Mouse (Mus musculus) macrophage (primary cell): ENCODE data around the gene H2-T3. TPM values are rescaled to one million over a fixed set of nuclear protein-coding genes. Genes with fewer than 3 reads are reported as not detected.
"Not testable (repeated sequence)": the region's sequence is repeated elsewhere in the genome, so short reads cannot be mapped to it uniquely, and the experiment has no call there.

Experiments
- H3K27ac ChIP-seq: fragments of 350-480 bp; formaldehyde crosslinking; 2 replicates; pipeline ENCODE4 v1.9.0; 2021
- H3K36me3 ChIP-seq: fragments of 350-480 bp; formaldehyde crosslinking; 2 replicates; pipeline ENCODE4 v1.9.0; 2021; ENCODE audit errors: inconsistent target
- H3K4me3 ChIP-seq: fragments of 350-480 bp; formaldehyde crosslinking; 2 replicates; pipeline ENCODE4 v1.9.0; 2021; ENCODE audit errors: inconsistent target
- H3K79me2 ChIP-seq: fragments of 350-480 bp; formaldehyde crosslinking; 2 replicates; pipeline ENCODE4 v1.9.0; 2021; ENCODE audit errors: inconsistent target
- WGBS: methylation state at CpG from one replicate; pipeline ENCODE4 v1.1.7; 2026; ENCODE audit warnings: inconsistent platforms; ENCODE audit not compliant: missing documents; 5-methylcytosine and 5-hydroxymethylcytosine counted together
- polyA plus RNA-seq: library from polyadenylated mRNA; stranded (reverse); fragments of 250-400 nt; gene quantifications from 3 replicates; pipeline ENCODE4 v1.2.4, GENCODE M21; 2018; ENCODE audit warnings: inconsistent platforms

H2-T3 gene
- polyA plus RNA-seq, 1 experiment from 2014 or later = not detected

- 29% methylated on average over 5 of the region's 5 CpGs for WGBS
- Histone ChIP-seq H3K27ac (no peak overlapping the region), H3K79me2 (no peaks in the 10 kb centered on the region), H3K4me3 (no peak overlapping the region), H3K36me3 (no peaks in the 10 kb centered on the region)
Measured at GRCm38 (mm10) chr17:36198317-36198716, 8.2 kb upstream of the H2-T3 start.

DNA sequence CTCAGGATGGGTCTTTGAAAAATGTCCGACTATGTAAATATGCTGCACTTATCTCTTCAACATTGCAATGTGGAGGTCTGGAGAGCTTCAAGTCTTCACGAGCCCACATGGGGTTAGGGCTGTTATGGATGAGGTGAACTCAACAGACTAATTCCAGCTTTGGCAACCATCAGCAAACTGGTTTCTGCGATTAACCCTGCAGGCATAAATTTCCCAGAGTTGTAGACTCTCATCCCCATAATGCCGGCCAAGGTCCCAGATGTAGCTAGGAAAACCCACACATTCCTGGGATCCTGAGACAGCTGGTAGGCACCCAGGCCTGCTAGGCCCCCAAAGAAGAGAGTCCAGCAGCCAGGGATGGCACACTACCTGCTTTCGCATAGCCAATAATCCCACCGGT, 4.4 kb upstream of the H2-T3 start:
- Histone ChIP-seq H3K36me3 (no peaks in the 10 kb centered on the region), H3K79me2 (no peaks in the 10 kb centered on the region), H3K27ac (no peak overlapping the region), H3K4me3 (no peak overlapping the region)
- WGBS = 98% methylated on average over 6 of the region's 6 CpGs

GRCm38 (mm10) chr17:36193546-36194141, 3.6 kb upstream of the H2-T3 start:
- Histone ChIP-seq H3K27ac (no peak overlapping the region), H3K4me3 (no peak overlapping the region), H3K36me3 (no peaks in the 10 kb centered on the region), H3K79me2 (no peaks in the 10 kb centered on the region)
- WGBS = 17% methylated on average over 8 of the region's 8 CpGs

DNA sequence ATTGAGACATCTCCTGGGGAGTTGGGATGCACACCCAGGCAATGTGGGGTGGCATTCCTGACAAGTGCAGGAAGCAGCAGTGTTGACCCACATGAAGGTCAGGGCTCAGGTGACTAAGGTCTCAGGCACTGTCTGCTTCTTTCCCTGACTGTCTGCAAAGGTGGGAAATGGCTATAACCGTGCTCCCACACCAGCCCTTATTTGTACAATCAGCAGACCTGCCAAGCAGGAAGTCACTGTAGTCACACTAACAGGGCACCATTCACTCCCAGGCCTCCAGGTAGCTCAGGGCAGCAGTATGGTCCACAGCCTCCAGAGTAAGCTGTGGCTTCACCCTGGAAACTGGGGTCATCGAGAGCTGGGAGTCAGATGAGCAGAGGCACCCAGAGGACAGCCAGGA, 2.3 kb upstream of the H2-T3 start:
- no peak overlapping the region for H3K4me3 ChIP-seq
- 51% methylated on average over 2 of the region's 2 CpGs for WGBS
- no peaks in the 10 kb centered on the region for H3K36me3 ChIP-seq
- H3K79me2 ChIP-seq = no peaks in the 10 kb centered on the region
- H3K27ac ChIP-seq = no peak overlapping the region

- no peak overlapping the region for H3K27ac ChIP-seq
- no peak overlapping the region for H3K4me3 ChIP-seq
- H3K79me2 ChIP-seq = no peaks in the 10 kb centered on the region
- WGBS = 56% methylated on average over 18 of the region's 18 CpGs
- H3K36me3 ChIP-seq = no peaks in the 10 kb centered on the region
Measured at GRCm38 (mm10) chr17:36189491-36190168, 457 bp downstream of the H2-T3 start.

DNA sequence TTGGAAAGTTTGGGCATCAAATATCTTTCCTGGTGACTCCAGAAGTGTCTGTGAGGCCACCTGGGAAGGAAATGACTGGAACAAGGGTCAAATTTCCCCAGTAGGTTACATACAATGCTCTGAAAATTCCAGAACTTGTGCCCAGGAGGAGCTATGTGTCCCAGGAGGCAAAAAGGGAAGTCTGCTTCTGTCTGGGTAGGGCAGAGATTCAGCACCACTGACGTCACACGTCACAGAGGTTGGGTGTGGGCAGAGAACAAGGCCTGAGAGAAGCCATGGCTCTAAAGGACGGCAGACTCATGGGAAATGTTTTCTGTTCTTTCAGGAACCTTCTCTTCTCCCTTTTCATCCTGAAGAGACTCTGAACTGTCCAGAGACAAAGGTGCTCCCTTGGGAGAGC, 2.5 kb downstream of the H2-T3 start:
- WGBS = 32% methylated on average over 3 of the region's 3 CpGs
- H3K79me2 ChIP-seq = no peaks in the 10 kb centered on the region
- no peak overlapping the region for H3K27ac ChIP-seq
- no peak overlapping the region for H3K4me3 ChIP-seq
- no peaks in the 10 kb centered on the region for H3K36me3 ChIP-seq

- no peak overlapping the region for H3K4me3 ChIP-seq
- 82% methylated on average over 12 of the region's 12 CpGs for WGBS
- H3K36me3 ChIP-seq = no peaks in the 10 kb centered on the region
- H3K27ac ChIP-seq = no peak overlapping the region
- H3K79me2 ChIP-seq = no peaks in the 10 kb centered on the region
Measured at GRCm38 (mm10) chr17:36182212-36182611, 7.9 kb downstream of the H2-T3 start.

- 18% methylated on average over 9 of the region's 10 CpGs for WGBS
- not testable (repeated sequence) for H3K27ac ChIP-seq, H3K4me3 ChIP-seq, H3K79me2 ChIP-seq, H3K36me3 ChIP-seq
Measured at GRCm38 (mm10) chr17:36179446-36179845, 10.6 kb downstream of the H2-T3 start.

DNA sequence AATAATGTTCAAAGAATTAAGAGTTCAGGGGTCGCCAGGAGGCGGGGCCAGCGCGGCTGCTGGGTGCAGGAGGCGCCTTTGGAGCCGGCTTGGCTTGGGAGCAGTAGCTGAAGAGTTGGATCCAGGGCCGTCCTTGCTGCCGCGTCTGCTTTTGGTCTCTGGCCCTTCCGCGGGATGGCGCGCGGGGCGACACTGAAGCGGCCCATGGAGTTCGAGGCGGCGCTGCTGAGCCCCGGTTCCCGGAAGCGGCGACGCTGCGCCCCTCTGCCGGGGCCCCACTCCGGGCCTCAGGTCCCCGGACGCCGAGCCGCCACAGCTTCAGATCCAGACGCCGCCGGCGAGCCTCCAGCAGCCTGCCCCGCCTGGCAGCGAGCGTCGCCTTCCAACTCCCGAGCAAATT, 11.1 kb downstream of the H2-T3 start:
- H3K79me2 ChIP-seq, H3K27ac ChIP-seq, H3K36me3 ChIP-seq, H3K4me3 ChIP-seq: not testable (repeated sequence)
- WGBS = under 1% methylated on average over 40 of the region's 40 CpGs

GRCm38 (mm10) chr17:36176132-36176531, 14.0 kb downstream of the H2-T3 start:
- not testable (repeated sequence) for H3K79me2 ChIP-seq, H3K36me3 ChIP-seq, H3K4me3 ChIP-seq, H3K27ac ChIP-seq
- WGBS = no CpG with 5 or more reads among the region's 2 CpGs

DNA sequence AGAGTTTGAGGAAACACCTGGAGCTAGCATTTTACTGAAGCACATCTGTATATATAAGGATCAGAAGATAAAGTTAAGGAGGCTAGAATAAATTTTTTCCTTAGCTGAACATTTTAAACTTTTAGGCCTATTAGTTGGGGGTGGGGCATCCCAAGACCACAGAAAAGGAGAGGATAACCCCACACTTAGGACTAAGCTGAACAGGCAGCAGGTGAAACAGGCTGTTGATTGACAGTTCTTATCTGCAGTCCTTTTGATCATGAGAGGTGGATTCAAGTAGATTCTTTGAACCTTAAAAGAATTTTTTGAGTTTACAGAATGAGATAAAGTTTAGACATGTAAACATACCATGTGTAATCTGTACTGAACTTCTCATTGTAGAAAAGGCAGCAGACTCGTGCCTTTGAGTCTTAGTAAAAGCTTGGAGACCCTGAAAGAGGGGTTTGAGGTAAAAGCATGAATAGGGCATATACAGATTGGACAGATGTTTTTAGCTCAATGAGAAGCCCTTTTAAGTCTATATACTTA, 19.7 kb downstream of the H2-T3 start:
- H3K27ac ChIP-seq = no peak overlapping the region
- no peaks in the 10 kb centered on the region for H3K79me2 ChIP-seq
- 67% methylated on average over 1 of the region's 1 CpGs for WGBS
- no peak overlapping the region for H3K4me3 ChIP-seq
- no peaks in the 10 kb centered on the region for H3K36me3 ChIP-seq

DNA sequence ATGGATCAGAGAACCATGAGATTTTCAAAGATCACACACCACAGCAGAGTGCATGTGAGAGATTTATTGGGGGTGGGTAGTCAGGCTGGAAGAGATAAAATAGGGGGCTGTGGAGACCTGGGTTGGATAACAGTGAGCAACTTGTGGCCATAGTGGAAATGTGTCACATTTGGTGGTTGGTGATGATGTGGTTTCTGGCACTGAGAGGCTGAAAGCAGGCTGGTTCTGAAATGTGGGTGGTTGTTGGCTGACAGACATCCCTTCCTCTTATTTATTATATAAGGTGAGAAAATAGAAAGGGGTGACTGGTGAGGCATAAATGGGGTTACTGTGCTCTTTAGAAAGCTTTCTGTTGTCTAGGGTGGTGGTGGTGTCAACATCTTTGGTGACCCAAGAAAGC, 20.3 kb downstream of the H2-T3 start:
- Histone ChIP-seq H3K36me3 (no peaks in the 10 kb centered on the region), H3K27ac (no peak overlapping the region), H3K79me2 (no peaks in the 10 kb centered on the region), H3K4me3 (no peak overlapping the region)

- not testable (repeated sequence) for H3K27ac ChIP-seq, H3K36me3 ChIP-seq, H3K79me2 ChIP-seq, H3K4me3 ChIP-seq
- WGBS = no CpG with 5 or more reads among the region's 1 CpGs
Measured at GRCm38 (mm10) chr17:36169094-36169493, 21.0 kb downstream of the H2-T3 start.

DNA sequence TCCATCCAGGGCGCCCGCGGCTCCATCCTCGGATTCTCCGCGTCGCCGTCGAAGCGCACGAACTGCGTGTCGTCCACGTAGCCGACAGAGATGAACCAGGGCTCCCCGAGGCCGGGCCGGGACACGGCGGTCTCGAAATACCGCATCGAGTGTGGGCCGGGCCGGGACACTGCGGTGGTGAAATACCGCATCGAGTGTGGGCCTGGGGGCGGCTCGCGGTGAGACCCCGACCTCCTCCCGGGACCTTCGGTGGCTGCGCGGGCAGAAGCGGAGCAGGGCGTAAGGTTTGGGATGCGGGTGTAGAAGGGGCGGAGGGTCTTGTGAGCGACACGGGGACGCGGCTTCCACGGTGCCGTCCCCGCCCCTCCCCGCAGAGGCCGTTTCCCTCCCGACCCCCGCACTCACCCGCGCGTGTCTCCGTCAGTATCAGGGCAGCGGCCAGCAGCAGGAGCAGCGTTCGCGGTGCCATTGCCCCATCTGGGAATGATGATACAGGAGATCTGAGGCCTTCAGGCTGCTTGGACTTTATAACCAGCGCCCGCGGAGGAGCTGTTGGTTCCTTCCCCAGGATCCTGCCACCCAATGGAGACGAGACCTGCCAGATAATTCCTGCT, 21.9 kb downstream of the H2-T3 start, which contains the start of gene Gm8909:
Gene Gm8909 (minus strand): TSS at position 499 of the 614 bp plus-strand sequence.
- Histone ChIP-seq H3K36me3 (no peaks in the 10 kb centered on the region), H3K79me2 (no peaks in the 10 kb centered on the region), H3K27ac (no peak within 1 kb of the TSS), H3K4me3 (peak within 1 kb of the TSS; percentile 23; the same call in 1 of the 2 replicates)
- 1% methylated on average over 44 of the region's 63 CpGs for WGBS

GRCm38 (mm10) chr17:36167306-36168038, 22.6 kb downstream of the H2-T3 start:
- Histone ChIP-seq H3K4me3 (peak overlapping the region; percentile 23; the same call in 1 of the 2 replicates), H3K79me2 (no peaks in the 10 kb centered on the region), H3K36me3 (no peaks in the 10 kb centered on the region), H3K27ac (no peak overlapping the region)
- WGBS = 5% methylated on average over 35 of the region's 51 CpGs
